ENCODE assay signal across 17 mouse cellular contexts in the genomic region with DNA sequence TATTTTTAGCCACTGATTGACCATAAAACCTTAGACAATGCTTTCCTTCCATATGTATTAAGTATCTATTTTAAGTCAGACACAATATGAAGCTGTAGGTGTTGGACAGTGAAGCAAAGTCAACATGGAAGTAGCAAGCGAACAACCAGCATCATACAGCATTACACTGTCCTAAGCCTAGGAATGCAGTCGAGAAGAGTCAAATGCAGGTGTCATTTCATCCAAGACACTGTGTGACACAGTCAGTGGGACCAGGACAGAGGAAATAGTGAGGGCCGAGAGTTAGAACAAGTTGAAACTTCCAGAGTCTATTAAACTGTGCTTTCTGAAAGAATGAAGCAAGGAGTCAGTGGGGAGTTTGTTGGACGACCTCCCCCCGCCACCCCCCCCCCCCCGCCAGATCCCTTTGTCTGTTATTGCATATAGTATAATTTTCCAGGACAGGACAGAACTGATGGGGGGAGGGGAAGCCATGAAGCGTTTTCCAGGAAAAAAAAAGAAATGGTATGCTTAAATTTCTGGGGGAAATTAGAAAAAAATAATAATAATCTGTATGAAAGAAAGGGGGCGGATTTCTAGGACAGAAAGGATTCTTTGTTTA.
DNase-seq lines count a peak whose midpoint lies in the region; ATAC-seq and TF ChIP-seq lines count a peak whose summit lies in the region.
"Had no signal": no experiment of that assay in that cellular context is flagged by ENCODE, and none has a peak within 500 bp of the region (broad histone marks: within the 10 kb centered on the region; RNA-seq: fewer than 3 reads in every experiment).

No protein-coding gene starts in this region.

- no peaks in the 10 kb centered on the region for H3K4me1 ChIP-seq in forebrain, embryonic 11.5 days (replicated peaks; ENCODE audit: control insufficient read depth, insufficient read depth, low read length)
- H3K4me1 ChIP-seq in forebrain, embryonic 10.5 days: peaks cover 19% of the 10 kb centered on the region
- H3K4me1 ChIP-seq in forebrain, embryonic 12.5 days: peaks cover 19% of the 10 kb centered on the region
- peaks cover 13% of the 10 kb centered on the region for H3K4me1 ChIP-seq in forebrain, postnatal 0 days (ENCODE audit: insufficient read depth)
- H3K4me1 ChIP-seq in midbrain, embryonic 14.5 days (ENCODE audit: control insufficient read depth, insufficient read depth, low read length): peaks cover 12% of the 10 kb centered on the region

- DNase-seq in forebrain, embryonic 11.5 days (ENCODE audit: low spot score): no peak
- DNase-seq in forebrain, embryonic 10.5 days (ENCODE audit: extremely low spot score, low spot score): no peak
- no peak for DNase-seq in forebrain, postnatal 0 days
- DNase-seq in midbrain, embryonic 14.5 days: no peak
- DNase-seq in frontal cortex, postnatal 25 days (ENCODE audit: low spot score in 2 of 2): no peak
- DNase-seq in layer of hippocampus, postnatal 10 days (ENCODE audit: low spot score in 2 of 2): no peak
- DNase-seq in left cerebral cortex, adult 2 months (ENCODE audit: extremely low spot score in 1 of 2, low spot score in 2 of 2): no peak
- DNase-seq: adrenal gland, postnatal 10 days; gastrocnemius, postnatal 10 days; heart, adult 11 months; kidney, adult 11 months; lung, postnatal 4 days; spleen, adult 18-20 months had no signal

- no peak overlapping the region for H3K9ac ChIP-seq in forebrain, embryonic 11.5 days (ENCODE audit: low read length)
- H3K9ac ChIP-seq in forebrain, embryonic 12.5 days: no peak overlapping the region
- H3K9ac ChIP-seq in forebrain, postnatal 0 days: no peak overlapping the region
- no peak overlapping the region for H3K9ac ChIP-seq in midbrain, embryonic 14.5 days (replicated peaks; ENCODE audit: low read length)

- peak; percentile 45; the same call in 1 of the 2 replicates for ATAC-seq in forebrain, embryonic 11.5 days (replicated peaks; ENCODE audit: low FRiP score)
- peak; percentile 49; the same call in 1 of the 2 replicates for ATAC-seq in forebrain, embryonic 12.5 days (ENCODE audit: low FRiP score)
- peak; percentile 5; the same call in 1 of the 2 replicates for ATAC-seq in forebrain, postnatal 0 days
- peak; percentile 56 for ATAC-seq in midbrain, embryonic 14.5 days (ENCODE audit: low FRiP score, low TSS enrichment)

- no peaks in the 10 kb centered on the region for H3K36me3 ChIP-seq in forebrain, embryonic 11.5 days (ENCODE audit: control insufficient read depth, insufficient read depth, low read length)
- no peaks in the 10 kb centered on the region for H3K36me3 ChIP-seq in forebrain, embryonic 10.5 days (replicated peaks)
- no peaks in the 10 kb centered on the region for H3K36me3 ChIP-seq in forebrain, embryonic 12.5 days (replicated peaks)
- H3K36me3 ChIP-seq in forebrain, postnatal 0 days (ENCODE audit: insufficient read depth): no peaks in the 10 kb centered on the region
- no peaks in the 10 kb centered on the region for H3K36me3 ChIP-seq in midbrain, embryonic 14.5 days (ENCODE audit: control insufficient read depth, insufficient read depth, low read length)

- intact Hi-C loops in left cerebral cortex, adult 2 months (cut with DNase I): no loop called here

- H3K9me3 ChIP-seq in forebrain, embryonic 11.5 days (ENCODE audit: control insufficient read depth, low read length): no peaks in the 10 kb centered on the region
- no peaks in the 10 kb centered on the region for H3K9me3 ChIP-seq in forebrain, embryonic 10.5 days
- H3K9me3 ChIP-seq in forebrain, embryonic 12.5 days: no peaks in the 10 kb centered on the region
- H3K9me3 ChIP-seq in forebrain, postnatal 0 days (ENCODE audit: low read length): no peaks in the 10 kb centered on the region
- H3K9me3 ChIP-seq in midbrain, embryonic 14.5 days (ENCODE audit: control insufficient read depth, low read length): no peaks in the 10 kb centered on the region

- H3K4me3 ChIP-seq in forebrain, embryonic 11.5 days (ENCODE audit: low read depth, low read length): no peak overlapping the region
- H3K4me3 ChIP-seq in forebrain, embryonic 10.5 days: no peak overlapping the region
- H3K4me3 ChIP-seq in forebrain, embryonic 12.5 days (replicated peaks): no peak overlapping the region
- no peak overlapping the region for H3K4me3 ChIP-seq in forebrain, postnatal 0 days (ENCODE audit: low read depth, low read length)
- H3K4me3 ChIP-seq in midbrain, embryonic 14.5 days (replicated peaks; ENCODE audit: low read depth, low read length): no peak overlapping the region
- H3K4me3 ChIP-seq in left cerebral cortex, adult 2 months: no peak overlapping the region
- H3K4me3 ChIP-seq: myocyte had no signal

- no peaks in the 10 kb centered on the region for H3K27me3 ChIP-seq in forebrain, embryonic 11.5 days (ENCODE audit: control insufficient read depth, insufficient read depth, low read length)
- peaks cover 13% of the 10 kb centered on the region; the same call in 1 of the 2 replicates for H3K27me3 ChIP-seq in forebrain, embryonic 10.5 days (ENCODE audit: poor library complexity, severe bottlenecking)
- no peaks in the 10 kb centered on the region; the same call in 1 of the 2 replicates for H3K27me3 ChIP-seq in forebrain, embryonic 12.5 days
- H3K27me3 ChIP-seq in forebrain, postnatal 0 days (ENCODE audit: insufficient read depth, low read length): no peaks in the 10 kb centered on the region
- H3K27me3 ChIP-seq in midbrain, embryonic 14.5 days (ENCODE audit: control insufficient read depth, insufficient read depth, low read length): no peaks in the 10 kb centered on the region

- 46% methylated on average over 8 of the region's 8 CpGs for WGBS in forebrain, embryonic 11.5 days
- 75% methylated on average over 8 of the region's 8 CpGs for WGBS in forebrain, embryonic 10.5 days
- WGBS in forebrain, embryonic 12.5 days: 48% methylated on average over 8 of the region's 8 CpGs
- WGBS in forebrain, postnatal 0 days: 32% methylated on average over 8 of the region's 8 CpGs
- 27% methylated on average over 8 of the region's 8 CpGs for WGBS in midbrain, embryonic 14.5 days

- H3K27ac ChIP-seq in forebrain, embryonic 11.5 days (ENCODE audit: low read depth, low read length): no peak overlapping the region
- H3K27ac ChIP-seq in forebrain, embryonic 10.5 days: no peak overlapping the region
- H3K27ac ChIP-seq in forebrain, embryonic 12.5 days: no peak overlapping the region
- H3K27ac ChIP-seq in forebrain, postnatal 0 days (ENCODE audit: low read depth, low read length): no peak overlapping the region
- H3K27ac ChIP-seq in midbrain, embryonic 14.5 days (replicated peaks; ENCODE audit: low read depth, low read length): peak overlapping the region; percentile 75
- H3K27ac ChIP-seq in left cerebral cortex, adult 2 months: no peak overlapping the region
- H3K27ac ChIP-seq: kidney, postnatal 0 days had no signal

- no peak overlapping the region for H3K4me2 ChIP-seq in forebrain, embryonic 11.5 days (ENCODE audit: low read depth, low read length, severe bottlenecking)
- H3K4me2 ChIP-seq in forebrain, embryonic 12.5 days: no peak overlapping the region
- H3K4me2 ChIP-seq in forebrain, postnatal 0 days (ENCODE audit: low read depth): no peak overlapping the region
- no peak overlapping the region for H3K4me2 ChIP-seq in midbrain, embryonic 14.5 days (ENCODE audit: low read length)
- H3K4me2 ChIP-seq: heart, embryonic 11.5 days had no signal

- no peak for TF ChIP-seq CTCF in forebrain, postnatal 0 days (IDR thresholded peaks at IDR 0.05; ENCODE audit: low read depth)
- no peak for TF ChIP-seq CTCF in left cerebral cortex, adult 2 months (IDR thresholded peaks at IDR 0.05)

Comparison
In these comparisons a context has a peak if more than half of its experiments do, and no peak if none do; other contexts are left out.
1. ATAC-seq: peak in every context shown above with its lines; median percentile 56 in midbrain, embryonic 14.5 days; 49 in forebrain, embryonic 12.5 days; 45 in forebrain, embryonic 11.5 days; 5 in forebrain, postnatal 0 days.